Mouse (Mus musculus): Measurements from ENCODE around the gene Lamc1.

Gene Lamc1

DNA sequence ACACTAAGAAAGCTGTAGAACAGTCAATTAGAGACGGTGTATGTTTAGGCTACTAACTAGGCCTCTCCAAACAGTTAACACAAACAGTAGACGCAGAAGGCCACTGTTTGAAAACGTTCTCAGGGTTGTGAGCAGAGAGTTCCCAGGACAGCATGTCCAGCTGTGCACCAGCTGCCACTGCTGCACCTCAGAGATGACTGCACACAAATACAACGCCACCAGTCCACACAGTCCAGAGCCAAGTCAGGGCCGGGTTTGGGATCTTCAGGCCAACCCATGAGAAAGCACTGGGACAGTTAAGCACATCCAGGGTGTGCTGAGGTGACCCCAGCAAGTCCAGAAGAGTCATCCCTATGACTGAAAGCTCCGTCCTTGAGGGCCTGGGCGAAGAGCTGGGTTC lies 67.0 kb downstream of the Lamc1 start:
- DNase-seq (ENCODE audit: low read depth, low spot score): no peak

DNA sequence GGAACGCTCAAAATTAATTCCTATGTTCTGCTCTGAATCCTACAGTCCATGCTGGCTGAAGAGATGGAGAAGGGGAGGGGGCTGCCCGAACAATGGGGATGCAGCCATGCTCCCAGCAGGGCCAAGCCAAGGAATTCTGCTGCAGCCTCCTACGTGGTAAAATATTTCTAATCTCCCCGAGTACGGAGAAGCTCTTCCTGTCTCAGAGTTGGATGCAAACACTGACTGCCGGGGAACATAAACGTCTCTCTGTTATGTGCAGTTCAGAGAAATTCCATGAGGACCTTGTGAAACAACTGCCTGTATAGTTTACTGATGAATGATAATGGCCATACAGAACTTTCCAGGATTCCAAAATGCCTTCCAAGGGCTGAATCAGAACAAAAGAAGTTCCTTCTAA lies 67.5 kb downstream of the Lamc1 start:
- DNase-seq (ENCODE audit: low read depth, low spot score): peak; percentile 31

DNA sequence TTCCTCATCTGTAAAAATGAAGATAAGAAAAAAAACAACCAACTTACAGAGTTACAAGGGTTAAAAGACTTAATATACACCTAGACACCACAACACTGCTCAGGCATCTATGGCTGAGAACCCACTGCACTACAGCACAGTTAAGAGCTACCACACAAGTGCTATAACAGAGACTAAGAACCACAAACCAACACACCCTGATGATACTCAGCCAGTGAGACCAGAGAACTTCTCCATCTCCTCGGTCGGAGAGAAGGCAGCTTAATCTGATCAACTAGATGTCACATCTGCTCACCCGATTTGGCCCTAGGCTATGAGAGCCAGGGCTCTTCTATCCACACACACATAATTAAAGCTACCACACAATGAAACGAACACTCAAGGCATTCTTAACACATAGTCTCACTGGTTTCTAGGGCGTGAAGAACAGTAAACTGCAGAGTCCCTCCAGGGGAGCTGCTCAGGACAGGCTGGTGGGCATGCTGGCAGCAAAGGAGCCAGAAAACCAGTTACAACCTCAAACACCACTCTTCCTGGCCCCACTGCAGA lies 72.8 kb downstream of the Lamc1 start:
- no peak for DNase-seq (ENCODE audit: low read depth, low spot score)

DNA sequence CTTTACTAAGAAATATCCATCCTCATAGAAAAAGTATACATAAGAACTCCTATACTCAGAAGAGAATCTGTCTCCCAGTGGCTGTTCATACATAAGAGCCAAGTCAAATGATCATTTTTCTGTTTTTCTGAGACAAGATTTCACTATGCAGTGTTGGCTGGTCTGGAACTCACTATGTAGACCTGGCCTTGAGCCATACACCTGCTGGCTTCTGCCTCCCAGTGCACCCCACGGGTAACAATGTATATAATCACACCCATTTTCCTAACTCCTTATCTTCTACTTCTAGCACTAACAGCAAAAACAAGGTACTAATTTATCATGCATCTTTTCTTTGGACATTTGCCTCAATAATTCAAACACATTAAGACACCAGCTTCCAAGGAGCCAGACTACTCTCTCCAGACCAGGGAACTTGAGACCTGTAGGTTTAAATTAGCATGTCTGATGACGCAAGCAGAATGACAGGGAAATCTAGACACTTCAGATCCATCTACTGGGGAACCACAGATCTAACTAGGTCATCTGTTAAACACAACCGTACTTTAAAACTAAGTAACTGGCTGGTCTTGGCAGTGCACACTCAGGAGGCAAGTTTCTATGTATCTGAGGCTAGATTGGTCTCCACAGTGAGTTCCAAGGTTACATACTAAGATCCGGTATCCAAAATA lies 79.9 kb downstream of the Lamc1 start:
- no peak for DNase-seq (ENCODE audit: low read depth, low spot score)

DNA sequence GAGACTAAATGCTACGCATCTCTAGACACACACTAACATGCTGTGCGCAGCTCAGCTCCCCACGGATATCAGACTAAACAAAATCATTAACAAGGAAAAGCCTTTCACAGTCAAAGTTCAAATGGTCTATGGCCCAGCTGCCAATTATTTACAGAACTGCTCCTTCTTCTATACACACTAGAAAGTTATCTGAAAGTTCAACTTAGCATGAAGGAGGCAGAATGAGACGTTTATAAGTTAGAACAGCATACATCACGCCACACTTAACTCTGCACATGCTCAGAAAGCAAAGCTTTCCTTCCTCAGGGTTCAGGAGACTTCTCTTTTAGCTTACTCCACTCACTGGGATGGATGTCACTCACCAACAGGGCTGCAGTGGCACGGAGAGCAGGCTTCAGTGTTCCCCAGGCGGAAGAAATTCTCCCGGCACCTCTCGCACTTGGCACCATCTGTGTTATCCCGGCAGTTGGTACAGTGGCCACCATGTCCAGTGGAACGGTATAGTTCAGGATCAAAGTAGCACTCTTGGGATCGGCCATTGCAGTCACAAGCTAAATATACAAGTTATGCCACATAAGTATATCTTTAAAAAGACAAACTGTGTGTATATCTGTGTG lies 80.9 kb downstream of the Lamc1 start:
- no peak for DNase-seq (ENCODE audit: low read depth, low spot score)

DNA sequence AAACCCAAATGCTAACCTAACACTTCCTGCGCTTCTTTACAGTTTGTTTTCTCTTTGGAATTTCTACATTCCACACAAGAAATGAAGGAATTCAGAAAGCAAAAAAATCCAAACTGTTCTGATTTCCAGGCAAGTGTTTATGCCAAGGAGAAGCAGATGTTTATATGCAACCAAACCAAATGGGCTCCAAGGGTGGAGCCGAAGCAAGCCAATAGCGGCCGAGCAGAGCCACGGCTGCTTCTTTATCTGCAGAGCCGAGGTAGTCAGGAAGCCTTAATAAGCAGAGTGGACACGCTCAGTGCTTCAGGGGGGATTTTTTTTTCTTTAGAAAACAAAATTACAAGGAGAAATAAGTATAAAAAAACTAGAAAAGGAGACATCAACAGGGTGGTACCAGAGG lies 91.2 kb downstream of the Lamc1 start:
- no peak for DNase-seq (ENCODE audit: low read depth, low spot score)

DNA sequence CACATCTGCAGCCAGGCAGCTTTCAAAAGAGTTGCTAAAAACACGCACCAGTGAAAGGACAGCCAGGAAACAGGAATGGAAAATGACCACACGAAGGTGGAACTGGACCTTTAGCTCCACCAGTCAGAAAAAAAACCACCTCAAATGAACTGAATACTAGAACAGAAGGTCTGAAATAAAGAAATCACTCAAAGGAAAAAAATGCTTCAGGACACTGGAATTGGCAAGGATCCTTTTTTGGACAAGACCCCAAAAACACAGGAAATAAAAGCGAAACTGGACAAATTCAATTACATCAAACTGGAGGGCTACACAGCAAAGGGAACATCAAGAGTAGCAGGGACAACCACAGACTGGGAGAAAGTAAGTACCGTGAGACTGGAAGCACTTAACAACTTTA lies 97.0 kb downstream of the Lamc1 start:
- DNase-seq (ENCODE audit: low read depth, low spot score): no peak

DNA sequence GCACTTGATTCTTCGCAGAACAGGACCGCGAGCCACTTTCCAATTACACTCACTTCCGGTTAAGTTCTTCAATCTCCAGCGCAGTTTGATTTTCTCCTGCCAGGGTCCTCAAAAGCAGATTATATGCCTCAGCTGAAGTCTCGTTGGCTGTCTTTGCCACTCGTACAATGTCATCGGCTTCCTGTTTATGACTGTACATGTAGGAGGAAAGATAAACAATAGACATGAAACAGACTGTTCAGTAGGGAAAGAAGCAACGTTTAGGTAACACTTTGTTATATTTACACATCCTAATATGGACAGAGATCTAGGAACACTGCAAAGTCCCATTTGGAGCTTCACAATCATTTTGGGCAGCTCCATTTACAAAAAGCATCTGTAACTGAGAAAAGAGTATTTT lies 100.9 kb downstream of the Lamc1 start:
- no peak for DNase-seq (ENCODE audit: low read depth, low spot score)

DNA sequence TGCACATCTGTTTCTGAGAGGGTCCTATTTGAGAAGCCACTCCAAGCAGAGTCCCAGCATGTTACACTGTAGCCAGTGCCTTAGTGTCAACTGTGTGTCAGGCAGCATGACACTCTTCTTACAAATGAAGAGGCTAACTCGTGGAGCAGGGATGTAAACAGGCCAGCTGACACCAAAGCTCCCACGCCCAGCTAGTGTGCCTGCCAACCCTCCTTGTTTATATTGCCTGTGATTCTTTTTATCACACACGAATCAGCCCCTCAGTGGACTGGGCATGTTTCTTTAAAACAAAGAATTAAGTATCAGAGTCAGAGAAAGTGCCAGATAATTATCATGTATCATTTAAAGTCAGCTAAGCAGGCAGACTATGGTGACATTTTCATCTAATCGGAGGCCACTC lies 104.7 kb downstream of the Lamc1 start:
- DNase-seq (ENCODE audit: low read depth, low spot score): no peak

DNA sequence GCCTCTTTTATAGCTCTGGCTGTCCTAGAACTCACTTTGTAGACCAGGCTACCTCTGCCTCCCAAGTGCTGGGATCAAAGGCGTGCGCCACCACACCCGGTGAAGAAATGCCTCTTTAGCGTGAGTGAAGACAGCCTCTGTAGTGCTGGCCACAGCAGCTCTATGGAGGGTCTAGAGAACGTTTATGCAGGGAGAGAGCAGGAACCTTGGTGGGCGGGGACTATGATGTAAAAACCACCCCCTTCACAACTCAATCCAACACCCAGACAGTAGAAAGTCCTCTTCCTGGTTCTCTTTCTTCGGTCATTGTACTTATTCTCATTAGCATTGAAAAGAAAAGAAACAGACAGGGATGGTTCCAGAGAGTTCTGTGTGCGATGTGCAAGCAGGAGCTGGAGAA lies 105.5 kb downstream of the Lamc1 start:
- no peak for DNase-seq (ENCODE audit: low read depth, low spot score)

DNA sequence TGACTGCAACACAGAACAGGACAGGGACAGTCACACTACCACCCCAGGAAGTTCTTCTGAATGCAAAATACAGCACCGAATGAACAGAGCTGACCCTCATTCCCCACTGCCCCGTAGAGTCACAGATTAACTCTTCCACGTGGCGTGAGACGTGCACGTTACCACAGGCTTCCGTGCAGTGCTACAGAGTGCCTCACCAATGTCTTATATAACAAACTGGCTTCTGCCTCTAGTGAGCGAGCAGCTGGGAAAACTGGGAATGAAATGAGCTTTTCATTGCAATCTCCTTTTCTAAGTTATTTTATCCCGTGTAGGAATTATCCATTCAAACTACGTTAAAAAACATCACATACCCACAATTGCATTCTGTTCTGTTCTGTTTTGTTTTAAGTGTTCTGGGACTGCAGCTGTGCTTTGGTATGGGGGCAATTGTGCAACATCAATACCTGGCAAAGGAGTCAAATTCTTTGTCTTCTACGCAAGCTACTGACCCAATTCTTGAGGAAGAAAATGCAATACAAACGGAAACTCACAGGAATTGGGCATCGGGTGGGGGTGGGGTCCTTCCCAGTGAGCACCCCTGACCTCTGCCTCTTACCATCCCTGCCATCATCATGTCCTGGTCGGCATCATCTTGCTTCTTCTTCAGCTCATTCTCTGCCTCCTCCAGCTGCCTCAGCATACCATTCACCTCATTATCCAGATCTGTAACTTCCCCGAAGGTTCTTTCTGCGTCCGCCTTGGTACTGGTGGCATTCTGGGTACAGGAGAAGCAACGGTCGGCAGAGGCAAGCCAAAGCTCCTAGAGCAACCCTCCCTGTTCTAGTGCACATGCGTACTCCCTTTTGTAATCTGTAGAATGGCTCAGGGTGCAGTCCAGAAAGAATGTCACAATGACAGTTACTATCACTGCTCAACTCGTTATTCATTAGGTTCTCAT lies 106.5 kb downstream of the Lamc1 start:
- DNase-seq (ENCODE audit: low read depth, low spot score): no peak

DNA sequence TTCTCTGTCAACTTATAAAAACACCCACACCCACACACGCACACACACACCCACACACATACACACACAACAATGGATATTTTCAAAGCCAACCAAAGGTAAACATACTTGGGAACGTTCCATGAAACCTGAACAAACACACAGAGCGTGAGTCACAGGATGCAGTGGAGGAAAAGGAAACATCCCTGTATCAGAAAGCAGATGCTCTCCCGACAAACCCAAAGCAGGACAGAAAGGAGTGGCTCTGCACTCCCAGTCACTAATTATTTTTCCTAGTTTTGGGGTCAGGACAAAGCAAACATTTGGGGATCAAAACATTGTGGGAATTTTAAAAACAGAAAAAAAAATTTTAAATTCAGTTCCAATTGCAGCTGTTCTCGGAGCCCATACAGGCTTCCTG lies 108.3 kb downstream of the Lamc1 start:
- peak; percentile 26 for DNase-seq (ENCODE audit: low read depth, low spot score)

DNA sequence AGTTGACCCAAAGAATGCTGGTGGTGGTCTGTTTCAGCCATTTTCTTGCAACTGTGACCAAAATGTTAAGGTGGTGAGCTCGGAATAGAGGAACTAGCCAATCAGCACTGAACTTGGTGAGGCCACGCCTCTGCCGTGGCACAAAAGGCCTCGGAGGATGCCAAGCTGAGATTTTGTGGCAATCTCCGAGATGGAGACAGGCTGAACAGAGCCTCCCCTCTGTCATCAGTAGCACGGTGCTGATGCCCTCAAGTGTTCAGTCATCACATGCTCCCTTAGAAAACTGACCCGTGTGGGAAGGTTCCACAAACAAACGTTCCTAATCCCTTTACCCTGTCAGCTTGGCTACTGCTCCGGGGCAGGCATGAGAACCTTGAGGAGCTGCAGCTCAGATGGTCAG lies 113.2 kb downstream of the Lamc1 start:
- no peak for DNase-seq (ENCODE audit: low read depth, low spot score)

DNA sequence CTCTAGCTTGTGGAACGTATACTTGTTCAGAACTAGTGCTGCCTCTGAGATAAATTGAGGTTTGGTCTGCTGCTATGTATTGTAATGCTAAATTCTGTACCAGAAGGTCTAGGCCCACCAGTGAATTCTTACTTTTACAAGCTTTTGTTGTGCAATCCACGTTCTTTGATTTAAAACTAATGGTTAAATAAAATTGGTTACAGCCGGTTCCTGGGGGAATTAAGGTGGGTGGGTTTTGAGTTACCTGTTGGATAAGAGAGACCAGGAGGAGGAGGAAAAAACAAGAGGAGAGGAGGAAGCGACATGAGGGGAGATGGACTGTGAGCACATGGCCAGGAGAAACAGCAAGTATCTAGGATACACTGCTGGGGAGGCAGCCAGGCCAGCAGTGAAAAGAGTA lies 116.1 kb downstream of the Lamc1 start:
- DNase-seq (ENCODE audit: low read depth, low spot score): no peak

DNA sequence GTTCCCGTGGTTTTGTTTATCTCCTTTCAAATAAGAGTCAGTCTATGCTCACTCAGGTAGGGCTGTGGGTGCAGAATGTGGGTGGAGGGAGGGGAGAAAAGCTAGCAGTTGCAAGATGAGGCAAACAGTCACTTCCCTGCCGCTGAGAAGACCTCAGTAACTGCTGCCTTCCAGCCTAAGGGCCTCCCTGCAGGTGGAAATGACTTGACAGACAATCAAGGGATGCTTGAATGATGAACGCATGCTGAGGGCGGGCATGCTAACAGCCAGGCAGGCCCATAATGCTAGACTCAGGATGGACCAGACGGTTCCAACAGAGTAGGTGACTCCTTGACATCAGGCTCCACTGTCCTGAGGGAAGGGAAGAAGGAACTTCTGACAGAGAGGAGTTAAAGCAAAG lies 116.9 kb downstream of the Lamc1 start:
- no peak for DNase-seq (ENCODE audit: low read depth, low spot score)

DNA sequence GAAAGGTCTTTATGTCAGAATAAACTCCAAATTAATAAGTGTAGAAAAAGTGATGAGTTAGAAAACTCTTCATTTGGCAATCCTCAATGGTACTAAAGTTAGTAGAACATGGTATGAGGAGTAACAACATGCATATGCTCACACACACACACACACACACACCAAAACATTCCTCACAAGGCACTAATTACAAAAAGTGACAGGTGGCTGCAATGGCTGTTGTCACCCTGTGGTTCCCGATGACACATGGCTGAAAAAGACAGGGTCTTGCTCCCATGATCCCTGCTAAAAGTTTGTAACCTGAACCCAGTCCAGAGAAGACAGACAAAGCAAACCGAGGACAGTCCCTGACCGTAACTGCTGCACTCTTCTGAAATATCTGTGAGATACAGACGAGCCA lies 121.6 kb downstream of the Lamc1 start:
- DNase-seq (ENCODE audit: low read depth, low spot score): no peak

DNA sequence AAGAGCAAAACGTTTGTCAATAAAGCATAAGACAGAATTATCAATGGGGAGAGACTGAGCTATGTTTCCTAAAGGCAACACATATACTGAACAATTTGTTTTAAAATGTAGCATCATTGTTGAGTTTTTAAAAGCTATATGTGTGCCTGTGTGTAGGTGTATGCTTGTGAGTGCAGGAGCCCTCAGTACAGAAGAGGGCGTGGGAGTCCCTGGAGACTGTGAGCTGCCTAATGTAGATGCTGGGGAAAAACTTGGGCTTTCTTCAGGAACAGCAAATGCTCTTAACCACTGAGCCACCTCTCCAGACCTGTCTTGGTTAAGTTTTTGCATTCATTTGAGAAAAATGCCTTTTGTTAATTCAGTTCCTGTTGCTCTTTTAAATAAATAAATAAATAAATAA lies 122.4 kb downstream of the Lamc1 start:
- no peak for DNase-seq (ENCODE audit: low read depth, low spot score)

DNA sequence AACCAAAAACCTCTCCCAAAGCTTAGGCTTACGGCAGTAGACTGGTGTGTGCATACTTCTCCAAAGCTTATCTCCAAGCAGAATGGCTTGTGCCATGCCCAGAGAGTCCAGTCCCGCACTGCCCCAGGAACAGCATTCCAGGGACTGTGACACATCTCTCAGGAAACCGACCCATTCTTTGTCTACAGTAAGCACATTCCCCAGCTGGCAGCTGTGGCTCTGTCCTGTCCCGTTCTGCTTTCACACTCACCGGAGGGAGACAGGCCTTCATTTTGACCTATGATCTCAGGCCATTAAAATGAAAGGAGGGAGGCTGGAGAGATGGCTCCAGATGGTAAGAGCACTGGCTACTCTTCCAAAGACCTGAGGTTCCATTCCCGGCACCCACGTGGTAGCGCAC lies 130.4 kb downstream of the Lamc1 start:
- peak; percentile 67 for DNase-seq (ENCODE audit: low read depth, low spot score)

DNA sequence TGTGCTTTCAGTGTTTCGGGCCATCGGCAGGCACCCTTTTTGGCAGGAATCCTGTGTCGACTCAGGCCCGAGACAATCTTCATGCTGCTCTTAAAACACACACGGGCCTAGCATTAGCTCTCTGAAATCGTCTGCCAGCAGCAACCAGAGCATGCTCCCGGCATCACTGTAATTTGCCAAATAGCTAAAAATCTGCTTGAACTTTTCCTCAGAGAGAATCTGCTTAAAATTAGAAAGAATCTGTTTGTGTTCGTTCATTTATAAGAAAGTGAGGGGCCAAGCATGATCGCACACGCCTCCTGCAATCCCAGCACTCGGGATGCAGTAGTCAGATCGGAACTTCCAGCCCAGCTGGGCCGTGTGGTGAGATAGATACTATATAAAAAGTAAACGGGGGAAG lies 131.1 kb downstream of the Lamc1 start:
- no peak for DNase-seq (ENCODE audit: low read depth, low spot score)

DNA sequence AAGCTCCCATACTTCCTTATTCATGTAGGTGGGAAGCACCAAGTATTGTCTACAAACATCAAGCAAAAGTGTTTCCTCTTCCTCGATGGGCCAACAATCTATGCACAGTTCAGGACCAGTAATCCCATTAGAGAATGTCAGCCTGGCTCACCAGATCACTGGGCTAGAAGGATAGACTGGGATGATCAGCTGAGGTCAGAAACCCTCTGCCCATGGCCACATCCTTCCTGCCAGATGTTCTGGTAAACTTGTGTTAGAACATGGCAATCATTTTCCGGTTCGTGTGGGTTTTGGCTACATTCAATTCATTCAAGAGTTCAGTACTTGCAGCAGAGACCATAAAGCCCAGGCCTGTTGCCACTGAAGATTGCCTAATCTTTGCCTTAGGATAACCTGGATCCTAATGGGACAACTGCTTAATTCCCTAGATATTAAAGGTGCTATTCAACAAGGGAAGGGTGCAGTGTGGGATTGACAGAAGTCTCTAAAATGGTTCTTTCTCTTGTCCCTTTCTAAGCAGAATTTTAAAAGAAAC lies 135.2 kb downstream of the Lamc1 start:
- DNase-seq (ENCODE audit: low read depth, low spot score): no peak

DNA sequence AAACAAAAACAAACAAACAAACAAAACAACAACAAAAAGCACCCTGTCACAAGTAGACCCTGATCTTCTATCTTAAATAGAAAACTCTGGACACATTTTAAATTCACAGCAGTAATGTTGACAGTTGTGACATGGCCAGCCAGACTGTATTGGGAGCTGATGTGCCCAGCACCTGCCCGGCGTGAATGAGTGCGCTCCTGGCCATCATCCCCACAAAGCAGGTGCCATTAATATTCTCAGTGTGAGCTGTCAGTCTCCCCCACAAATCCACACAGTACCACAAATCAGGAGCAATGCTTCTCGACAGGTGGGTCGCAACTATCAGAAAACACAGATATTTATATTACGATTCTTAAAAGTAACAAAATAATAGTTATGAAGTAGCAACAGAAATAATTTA lies 139.6 kb downstream of the Lamc1 start:
- no peak for DNase-seq (ENCODE audit: low read depth, low spot score)

DNA sequence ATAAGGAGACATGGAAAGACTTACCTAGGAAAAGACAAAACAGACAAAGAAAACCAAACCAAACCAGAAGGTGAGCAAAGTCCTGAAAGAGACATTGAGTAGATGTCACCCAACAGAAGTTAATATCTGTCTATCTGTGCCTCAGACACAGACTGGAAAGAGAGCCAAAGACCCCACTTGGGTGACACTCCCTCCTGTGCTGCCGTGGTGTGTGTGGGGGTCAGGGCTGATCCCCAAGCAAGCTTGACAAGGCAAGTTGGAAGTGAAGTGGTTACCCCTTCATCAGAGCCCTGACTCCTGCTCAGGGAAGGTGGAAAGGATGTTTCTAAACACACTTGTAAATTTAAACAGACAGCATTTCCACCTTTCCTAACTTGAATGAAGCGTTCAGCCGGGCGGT lies 140.2 kb downstream of the Lamc1 start:
- no peak for DNase-seq (ENCODE audit: low read depth, low spot score)

Measured in mesoderm, embryonic 11.5 days (tissue).